9 mouse cellular contexts compared by ENCODE assay signal in genomic region chr4:107674322-107674644, GRCm38 (mm10). TPM values are rescaled to one million over a fixed set of nuclear protein-coding genes. Genes with fewer than 3 reads are reported as not detected.
DNase-seq lines count a peak whose midpoint lies in the region; ATAC-seq lines count a peak whose summit lies in the region.
"Had no signal": no experiment of that assay in that cellular context is flagged by ENCODE, and none has a peak within 500 bp of the region (broad histone marks: within the 10 kb centered on the region; RNA-seq: fewer than 3 reads in every experiment).

No protein-coding gene starts in this region.

- no peak overlapping the region for H3K4me3 ChIP-seq in kidney, embryonic 14.5 days (ENCODE audit: low read length)
- no peak overlapping the region for H3K4me3 ChIP-seq in forebrain, embryonic 14.5 days (ENCODE audit: low read depth, low read length)
- H3K4me3 ChIP-seq in limb, embryonic 10.5 days: 0 out of 2 replicates have a peak overlapping the region, but pooled peaks have one; percentile 11

- H3K36me3 ChIP-seq in kidney, embryonic 14.5 days (ENCODE audit: control insufficient read depth, insufficient read depth, low read length): no peaks in the 10 kb centered on the region
- H3K36me3 ChIP-seq in forebrain, embryonic 14.5 days (ENCODE audit: control insufficient read depth, insufficient read depth, low read length): no peaks in the 10 kb centered on the region
- no peaks in the 10 kb centered on the region for H3K36me3 ChIP-seq in limb, embryonic 10.5 days

- H3K9ac ChIP-seq in kidney, embryonic 14.5 days (ENCODE audit: low read depth, low read length): no peak overlapping the region
- peak overlapping the region; percentile 43; the same call in 1 of the 2 replicates for H3K9ac ChIP-seq in forebrain, embryonic 14.5 days (ENCODE audit: low read length)

- 28% methylated on average over 5 of the region's 5 CpGs for WGBS in kidney, embryonic 14.5 days
- WGBS in forebrain, embryonic 14.5 days: 30% methylated on average over 5 of the region's 5 CpGs
- WGBS in limb, embryonic 10.5 days: 30% methylated on average over 5 of the region's 5 CpGs

- ATAC-seq in kidney, embryonic 14.5 days (ENCODE audit: low FRiP score, low TSS enrichment): peak; percentile 43; the same call in 1 of the 2 replicates
- no peak; the same call in 1 of the 2 replicates for ATAC-seq in forebrain, embryonic 14.5 days

- no peak for DNase-seq in kidney, postnatal 4 days
- no peak for DNase-seq in forebrain, embryonic 14.5 days (ENCODE audit: low spot score)
- no peak for DNase-seq in limb, embryonic 10.5 days (ENCODE audit: low spot score)
- DNase-seq in naive thymus-derived CD4-positive, alpha-beta T cell, adult 2 months (ENCODE audit: low read depth): peak; percentile 2
- no peak for DNase-seq in thymus, postnatal 4 days
- DNase-seq in embryo, embryonic 9.5 days (ENCODE audit: extremely low spot score): no peak
- DNase-seq in urinary bladder, postnatal 10 days (ENCODE audit: low spot score): no peak

- no peaks in the 10 kb centered on the region for H3K9me3 ChIP-seq in kidney, embryonic 14.5 days (ENCODE audit: control insufficient read depth, low read length)
- no peaks in the 10 kb centered on the region for H3K9me3 ChIP-seq in forebrain, embryonic 14.5 days (replicated peaks; ENCODE audit: control insufficient read depth, low read length)
- H3K9me3 ChIP-seq in limb, embryonic 10.5 days (replicated peaks): no peaks in the 10 kb centered on the region

- H3K27me3 ChIP-seq in kidney, embryonic 14.5 days (ENCODE audit: control insufficient read depth, insufficient read depth, low read length): 0 out of 2 replicates have a peak, but pooled peaks cover 7% of the 10 kb centered on the region
- no peaks in the 10 kb centered on the region for H3K27me3 ChIP-seq in forebrain, embryonic 14.5 days (replicated peaks; ENCODE audit: control insufficient read depth, insufficient read depth, low read length)
- peaks cover 63% of the 10 kb centered on the region for H3K27me3 ChIP-seq in limb, embryonic 10.5 days (ENCODE audit: low read depth, poor library complexity, severe bottlenecking)

- no peak overlapping the region for H3K27ac ChIP-seq in kidney, embryonic 14.5 days (ENCODE audit: low read depth, low read length)
- H3K27ac ChIP-seq in forebrain, embryonic 14.5 days (ENCODE audit: low read depth, low read length): no peak overlapping the region
- H3K27ac ChIP-seq in limb, embryonic 10.5 days: no peak overlapping the region

- no peaks in the 10 kb centered on the region for H3K4me1 ChIP-seq in kidney, embryonic 14.5 days (ENCODE audit: control insufficient read depth, insufficient read depth, low read length)
- H3K4me1 ChIP-seq in forebrain, embryonic 14.5 days (ENCODE audit: control insufficient read depth, insufficient read depth, low read length): peaks cover 8% of the 10 kb centered on the region; the same call in 1 of the 2 replicates
- peaks cover 26% of the 10 kb centered on the region for H3K4me1 ChIP-seq in limb, embryonic 10.5 days

- no peak overlapping the region for H3K4me2 ChIP-seq in kidney, embryonic 14.5 days (replicated peaks; ENCODE audit: low read depth, low read length)
- H3K4me2 ChIP-seq in forebrain, embryonic 14.5 days (ENCODE audit: low read length): peak overlapping the region; percentile 43

RNA-seq across cellular contexts. Expression of gene Dmrtb1, which starts 9.7 kb away (rescaled TPM):
- polyA plus RNA-seq in kidney, embryonic 14.5 days (2014; fragmentation: Nextera tagmentation; extraction: Ambion mirVana): not detected in 2 replicates
- 24.3 and 30.6 TPM in 2 replicates for polyA plus RNA-seq in forebrain, embryonic 14.5 days (2014; fragmentation: Nextera tagmentation; extraction: Ambion mirVana)
- polyA plus RNA-seq in limb, embryonic 10.5 days (2016; fragmentation: Nextera tagmentation; extraction: Ambion mirVana): 0.21 and 0.36 TPM in 2 replicates
- polyA plus RNA-seq: heart, embryonic 16.5 days had no signal

Comparison
In these comparisons a context has a peak if more than half of its experiments do, and no peak if none do; other contexts are left out.
1. RNA of gene Dmrtb1, which starts 9.7 kb away (polyA plus RNA-seq): 24.3 to 30.6 TPM in forebrain, embryonic 14.5 days; 0.21 to 0.36 TPM in limb, embryonic 10.5 days and not detected in kidney, embryonic 14.5 days; every median in the first group is over 10 times any median in the second.